Mouse (Mus musculus) embryonic fibroblast, embryonic 13.5 days (primary cell): ENCODE results near the gene Sufu. TPM values are rescaled to one million over a fixed set of nuclear protein-coding genes. Genes with fewer than 3 reads are reported as not detected.

Source experiments
- H3K27ac ChIP-seq: 2 replicates; pipeline ENCODE4 v1.5.1; 2012; ENCODE audit warnings: low read length, control low read depth, inconsistent platforms; ENCODE audit not compliant: insufficient read depth
- H3K4me1 ChIP-seq: 2 replicates; pipeline ENCODE4 v1.6.1; 2011; ENCODE audit warnings: low read length; ENCODE audit not compliant: control insufficient read depth, insufficient read depth
- H3K4me3 ChIP-seq: 2 replicates; pipeline ENCODE4 v1.5.1; 2011; ENCODE audit warnings: mild to moderate bottlenecking, control low read depth, low read length; ENCODE audit not compliant: insufficient read depth
- CTCF ChIP-seq: IDR thresholded peaks from 2 replicates; pipeline ENCODE4 v1.5.1; 2011; ENCODE audit warnings: mild to moderate bottlenecking, control low read depth, low read length, moderate library complexity, borderline replicate concordance; ENCODE audit not compliant: insufficient read depth
- POLR2A ChIP-seq: IDR thresholded peaks from 2 replicates; pipeline ENCODE4 v1.6.1; 2011; ENCODE audit warnings: low read depth, mild to moderate bottlenecking, control low read depth, low read length, moderate library complexity
- polyA plus RNA-seq: library from polyadenylated mRNA; stranded (reverse); fragments of >200 nt; gene quantifications from 2 replicates; pipeline ENCODE4 v1.2.4, GENCODE M21; 2011; ENCODE audit warnings: low read depth; ENCODE audit not compliant: missing spikeins, insufficient read length

Gene Sufu
- polyA plus RNA-seq, 1 experiment = 22.0 TPM

GRCm38 (mm10) chr19:46446436-46447020 lies 49.8 kb downstream of the Sufu start:
- Histone ChIP-seq H3K4me1 (peaks cover 8% of the 10 kb centered on the region), H3K27ac (no peak overlapping the region), H3K4me3 (no peak overlapping the region)
- TF ChIP-seq POLR2A (no peak), CTCF (no peak)

- H3K4me1 ChIP-seq = peaks cover 8% of the 10 kb centered on the region
- TF ChIP-seq POLR2A (no peak), CTCF (no peak)
- peak overlapping the region; percentile 68 for H3K27ac ChIP-seq
- H3K4me3 ChIP-seq = no peak overlapping the region
Measured at GRCm38 (mm10) chr19:46447110-46447509, 50.4 kb downstream of the Sufu start.

- H3K4me1 ChIP-seq = peaks cover 8% of the 10 kb centered on the region
- TF ChIP-seq POLR2A = no peak; the same call in 1 of the 2 replicates
- no peak for TF ChIP-seq CTCF
Measured at GRCm38 (mm10) chr19:46447911-46448310, 51.2 kb downstream of the Sufu start.

GRCm38 (mm10) chr19:46449261-46450005 lies 52.7 kb downstream of the Sufu start:
- Histone ChIP-seq H3K27ac (peak overlapping the region; percentile 85), H3K4me1 (peaks cover 8% of the 10 kb centered on the region), H3K4me3 (no peak overlapping the region)
- 0 out of 2 replicates have a peak, but pooled peaks have one; percentile 8 for TF ChIP-seq POLR2A
- TF ChIP-seq CTCF = no peak

More at GRCm38 (mm10) chr19:46447911-46448310, 51.2 kb downstream of the Sufu start:
- Histone ChIP-seq H3K4me3 (no peak overlapping the region), H3K27ac (peak overlapping the region; percentile 68)

GRCm38 (mm10) chr19:46452052-46452827 lies 55.5 kb downstream of the Sufu start:
- TF ChIP-seq POLR2A = no peak
- peak; percentile 43; the same call in 1 of the 2 replicates for TF ChIP-seq CTCF
- no peak overlapping the region for H3K4me3 ChIP-seq
- peaks cover 8% of the 10 kb centered on the region for H3K4me1 ChIP-seq
- no peak overlapping the region for H3K27ac ChIP-seq

GRCm38 (mm10) chr19:46452916-46453315 lies 56.2 kb downstream of the Sufu start:
- Histone ChIP-seq H3K4me1 (peaks cover 6% of the 10 kb centered on the region), H3K27ac (no peak overlapping the region)
- TF ChIP-seq CTCF = no peak
- no peak for TF ChIP-seq POLR2A

GRCm38 (mm10) chr19:46454126-46454880 lies 57.6 kb downstream of the Sufu start:
- Histone ChIP-seq H3K27ac (no peak overlapping the region), H3K4me1 (peaks cover 3% of the 10 kb centered on the region; the same call in 1 of the 2 replicates), H3K4me3 (no peak overlapping the region)
- no peak for TF ChIP-seq CTCF
- TF ChIP-seq POLR2A = no peak

More at GRCm38 (mm10) chr19:46452916-46453315, 56.2 kb downstream of the Sufu start:
- H3K4me3 ChIP-seq = no peak overlapping the region

GRCm38 (mm10) chr19:46455032-46455431 lies 58.3 kb downstream of the Sufu start:
- Histone ChIP-seq H3K4me1 (peaks cover 6% of the 10 kb centered on the region; the same call in 1 of the 2 replicates), H3K27ac (no peak overlapping the region), H3K4me3 (no peak overlapping the region)
- no peak for TF ChIP-seq POLR2A
- TF ChIP-seq CTCF = no peak

- H3K4me3 ChIP-seq = no peak overlapping the region
- TF ChIP-seq CTCF = no peak
- peaks cover 6% of the 10 kb centered on the region; the same call in 1 of the 2 replicates for H3K4me1 ChIP-seq
- H3K27ac ChIP-seq = no peak overlapping the region
Measured at GRCm38 (mm10) chr19:46455556-46455955, 58.9 kb downstream of the Sufu start.
